Comparison of ENCODE assay signal across 8 mouse cellular contexts in genomic region chr3:37640810-37641209, GRCm38 (mm10). TPM values are rescaled to one million over a fixed set of nuclear protein-coding genes. Genes with fewer than 3 reads are reported as not detected.
DNase-seq lines count a peak whose midpoint lies in the region; ATAC-seq and TF ChIP-seq lines count a peak whose summit lies in the region.

No protein-coding gene starts in this region.

- H3K9ac ChIP-seq in ES-E14 (ENCODE audit: insufficient read depth, low read depth, low read length, poor library complexity, severe bottlenecking), result peak overlapping the region; percentile 81
- H3K9ac ChIP-seq in lung, postnatal 0 days (replicated peaks; ENCODE audit: low read depth), result peak overlapping the region; percentile 92

- WGBS in hindbrain, embryonic 10.5 days, result under 1% methylated on average over 47 of the region's 47 CpGs
- WGBS in lung, postnatal 0 days, result under 1% methylated on average over 36 of the region's 47 CpGs

- peak overlapping the region; percentile 78 for H3K4me2 ChIP-seq in lung, postnatal 0 days (replicated peaks; ENCODE audit: low read depth, low read length)

- peaks cover 0 to 12% of the 10 kb centered on the region in 2 experiments; a peak in 3 of 4 replicates for H3K4me1 ChIP-seq in ES-E14 (ENCODE audit: control insufficient read depth in 2 of 2, insufficient read depth in 2 of 2, low read length in 2 of 2, poor library complexity in 1 of 2)
- peaks cover 43% of the 10 kb centered on the region for H3K4me1 ChIP-seq in hindbrain, embryonic 10.5 days (replicated peaks)
- peaks cover 7% of the 10 kb centered on the region; the same call in 1 of the 2 replicates for H3K4me1 ChIP-seq in lung, postnatal 0 days (ENCODE audit: insufficient read depth, low read depth, low read length)

- no peak overlapping the region for H3K27ac ChIP-seq in ES-E14 (ENCODE audit: insufficient read depth, low read depth, low read length, poor library complexity, severe bottlenecking)
- H3K27ac ChIP-seq in hindbrain, embryonic 10.5 days, result peak overlapping the region; percentile 93
- peak overlapping the region; percentile 93 for H3K27ac ChIP-seq in lung, postnatal 0 days (ENCODE audit: low read length)

- no peak for TF ChIP-seq EP300 in lung, postnatal 0 days (IDR thresholded peaks at IDR 0.05)

- peak; percentile 77 for TF ChIP-seq CTCF in lung, postnatal 0 days (IDR thresholded peaks at IDR 0.05)

- no peak for DNase-seq in ES-E14 (ENCODE audit: low read depth, low spot score)
- peak; percentile 68 for DNase-seq in cerebellum, adult 11-12 months
- DNase-seq in hindbrain, embryonic 10.5 days (ENCODE audit: low spot score), result peak; percentile 73
- DNase-seq in layer of hippocampus, postnatal 14 days (ENCODE audit: low spot score in 2 of 2), result peak; percentile 65 to 75
- DNase-seq in lung, postnatal 0 days (ENCODE audit: low spot score), result peak; percentile 88
- peak; percentile 73 for DNase-seq in ovary, postnatal 36 days (ENCODE audit: low spot score)
- peak; percentile 82 for DNase-seq in thymus, postnatal 25 days

- peaks cover 26% of the 10 kb centered on the region; the same call in 1 of the 2 replicates for H3K27me3 ChIP-seq in hindbrain, embryonic 10.5 days (ENCODE audit: insufficient read depth, poor library complexity, severe bottlenecking)
- no peaks in the 10 kb centered on the region for H3K27me3 ChIP-seq in lung, postnatal 0 days (replicated peaks; ENCODE audit: insufficient read depth, low read length)

- H3K9me3 ChIP-seq in ES-E14 (ENCODE audit: control insufficient read depth, insufficient read depth, low read depth, low read length), result no peaks in the 10 kb centered on the region
- H3K9me3 ChIP-seq in hindbrain, embryonic 10.5 days, result no peaks in the 10 kb centered on the region
- no peaks in the 10 kb centered on the region for H3K9me3 ChIP-seq in lung, postnatal 0 days (ENCODE audit: low read length)

- in situ Hi-C loops in ES-E14 (cut with MboI; ENCODE audit: low sequenced_read_pairs in 2 of 2, unreplicated experiment in 2 of 2), result loop anchor here in 1 of 2 experiments (5.0 kb wide), 1 partner anchor 81 kb away; the partner anchor contains the start of gene Gm5148

- H3K4me3 ChIP-seq in ES-E14 (ENCODE audit: insufficient read depth in 1 of 2, low read depth in 1 of 2, low read length in 2 of 2, poor library complexity in 1 of 2, severe bottlenecking in 1 of 2), result peak overlapping the region; percentile 78 to 80
- H3K4me3 ChIP-seq in hindbrain, embryonic 10.5 days, result peak overlapping the region; percentile 74
- peak overlapping the region; percentile 90 for H3K4me3 ChIP-seq in lung, postnatal 0 days (ENCODE audit: low read depth, low read length)

- H3K36me3 ChIP-seq in ES-E14 (ENCODE audit: control insufficient read depth, insufficient read depth, low read length, poor library complexity, severe bottlenecking), result peaks cover 26% of the 10 kb centered on the region
- peaks cover 28% of the 10 kb centered on the region for H3K36me3 ChIP-seq in hindbrain, embryonic 10.5 days
- H3K36me3 ChIP-seq in lung, postnatal 0 days (ENCODE audit: insufficient read depth, low read length), result peaks cover 12% of the 10 kb centered on the region

- peak; percentile 58 for ATAC-seq in frontal cortex, adult (ENCODE audit: low TSS enrichment)
- peak; percentile 71 for ATAC-seq in lung, postnatal 0 days

TF ChIP-seq in ES-E14, 5 proteins besides CTCF, POLR2A, EP300 and RAD21:
- no peak for TF ChIP-seq ZC3H11A (IDR thresholded peaks at IDR 0.05; ENCODE audit: borderline replicate concordance, low read depth, low read length)
- no peak for TF ChIP-seq MAFK (IDR thresholded peaks at IDR 0.05; ENCODE audit: insufficient read depth, low read depth, low read length)
- TF ChIP-seq HCFC1 (IDR thresholded peaks at IDR 0.05; ENCODE audit: borderline replicate concordance, insufficient read depth, low read length), result no peak
- TF ChIP-seq CHD2 (IDR thresholded peaks at IDR 0.05; ENCODE audit: low read depth, low read length), result no peak
- TF ChIP-seq ZNF384 (IDR thresholded peaks at IDR 0.05; ENCODE audit: low read depth, low read length), result no peak
TF ChIP-seq in ES-E14: peak in this region for 0.

RNA-seq across cellular contexts. Expression of gene Spry1, which starts 1.1 kb away (rescaled TPM):
- total RNA-seq in ES-E14 (2012; rRNA removed), result 7.1 and 9.8 TPM in 2 replicates
- 11.3 and 16.9 TPM in 2 replicates for polyA plus RNA-seq in hindbrain, embryonic 10.5 days (2016; fragmentation: Nextera tagmentation; extraction: Ambion mirVana)
- total RNA-seq in layer of hippocampus, postnatal 14 days (2021), result 10 to 100 TPM; 15.1 to 16.8 TPM
- 23.3 and 24.7 TPM in 2 replicates for polyA plus RNA-seq in lung, postnatal 0 days (2015; fragmentation: Nextera tagmentation; extraction: Ambion mirVana)
